Mouse (Mus musculus) adrenal gland, adult 2 months (tissue): ENCODE results near the gene Mt2. TPM values are rescaled to one million over a fixed set of nuclear protein-coding genes. Genes with fewer than 3 reads are reported as not detected.
"Not testable (repeated sequence)": the region's sequence is repeated elsewhere in the genome, so short reads cannot be mapped to it uniquely, and the experiment has no call there.

Experiments used
- DNase-seq: peaks from one replicate; pipeline ENCODE4 v3.0.0; 2021
- long read RNA-seq: library from polyadenylated mRNA; stranded (forward); transcript quantifications from one replicate; pipeline ENCODE4 v2.0.0, GENCODE M21; 2021
- polyA plus RNA-seq: library from polyadenylated mRNA; depleted of rRNA; stranded (reverse); fragments of >200 nt; gene quantifications from 2 replicates; pipeline ENCODE4 v1.2.3, GENCODE M21; 2012; rRNA removed
- total RNA-seq, 2 experiments: library from RNA; stranded (reverse); gene quantifications; 2 replicates each; pipeline ENCODE4 v1.2.3; 2021

The Mt2 gene
- 100 to 1,000 TPM; 158 to 202 TPM for total RNA-seq
- 19.3 and 19.6 TPM in 2 replicates for polyA plus RNA-seq
- long read RNA-seq, transcript Mt2-201 (3 exons, 511 nt) = major isoform, 20 of 26 reads
- long read RNA-seq, partial matches to known transcripts = 1 of 26 reads
- long read RNA-seq, other reads (novel, unspliced or antisense) = 5 of 26 reads

DNA sequence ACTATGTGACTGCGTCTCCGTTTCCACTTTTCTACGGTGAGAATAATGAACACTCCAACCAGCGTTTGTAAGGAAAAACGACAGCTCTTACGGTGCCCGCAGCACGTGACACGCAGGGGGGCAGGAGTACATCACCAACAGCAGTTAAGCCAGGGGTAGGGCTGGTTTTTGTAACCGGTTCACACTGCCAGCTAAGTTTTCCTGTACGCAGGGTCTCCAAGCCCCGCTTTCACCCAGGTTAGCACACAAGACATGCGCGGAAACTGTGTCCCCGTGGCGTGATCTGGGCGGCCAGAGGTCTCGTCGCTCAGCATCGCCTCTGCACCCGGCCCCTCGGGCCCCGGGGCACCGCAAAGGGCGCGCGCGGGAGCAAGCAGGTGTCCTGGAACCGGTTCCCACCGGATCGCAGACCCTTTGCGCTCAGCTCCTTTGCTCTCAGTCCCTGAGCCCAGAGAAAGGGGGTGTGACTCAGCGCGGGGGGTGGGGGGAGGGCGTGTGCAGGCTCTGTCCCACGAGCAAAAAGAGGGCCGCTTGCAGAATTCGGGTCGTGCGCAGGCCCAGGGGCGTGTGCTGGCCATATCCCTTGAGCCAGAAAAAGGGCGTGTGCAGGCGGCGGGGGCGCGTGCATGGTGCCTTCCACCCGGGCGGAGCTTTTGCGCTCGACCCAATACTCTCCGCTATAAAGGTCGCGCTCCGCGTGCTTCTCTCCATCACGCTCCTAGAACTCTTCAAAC, at the start of gene Mt2:
TSS of gene Mt2 (plus strand) at position 590 of the 734 bp plus-strand sequence.
- peak; percentile 92 for DNase-seq

DNA sequence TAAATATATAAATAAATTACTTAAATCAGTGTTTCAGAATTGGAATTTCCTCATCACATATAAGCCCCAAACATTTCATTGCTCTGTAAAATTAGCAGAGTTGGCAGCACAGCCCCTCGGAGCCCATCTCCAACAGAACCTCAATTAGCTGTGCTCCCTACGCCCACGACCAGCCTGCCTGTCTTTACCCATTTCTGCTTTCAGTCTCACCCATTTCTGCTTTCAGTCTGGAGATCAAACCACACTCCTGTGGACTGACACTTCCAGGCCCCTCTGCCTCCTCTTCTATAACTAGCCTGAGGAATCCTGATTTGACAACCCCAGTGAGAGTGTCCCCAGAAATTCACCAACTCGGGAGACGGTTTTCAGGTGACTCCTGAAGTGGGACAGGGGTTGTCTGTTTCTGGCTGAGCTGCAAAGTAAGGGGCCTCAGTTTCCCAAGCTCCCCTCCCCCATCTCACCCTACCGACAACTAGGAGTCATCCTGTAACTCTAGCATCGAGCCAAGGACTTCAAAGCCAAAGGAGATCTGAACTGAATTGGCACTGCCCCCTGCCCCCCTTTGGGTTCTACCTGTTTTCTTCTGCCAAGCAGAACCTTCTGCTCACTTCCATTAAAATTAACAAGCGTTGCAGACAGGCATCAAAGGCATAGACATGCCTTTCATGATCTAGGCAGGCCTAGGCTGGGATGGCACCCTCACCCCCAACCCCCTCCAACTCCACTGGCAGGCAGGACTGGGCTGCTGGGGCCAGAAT, 49.6 kb upstream of the Mt2 start:
- DNase-seq = no peak

DNA sequence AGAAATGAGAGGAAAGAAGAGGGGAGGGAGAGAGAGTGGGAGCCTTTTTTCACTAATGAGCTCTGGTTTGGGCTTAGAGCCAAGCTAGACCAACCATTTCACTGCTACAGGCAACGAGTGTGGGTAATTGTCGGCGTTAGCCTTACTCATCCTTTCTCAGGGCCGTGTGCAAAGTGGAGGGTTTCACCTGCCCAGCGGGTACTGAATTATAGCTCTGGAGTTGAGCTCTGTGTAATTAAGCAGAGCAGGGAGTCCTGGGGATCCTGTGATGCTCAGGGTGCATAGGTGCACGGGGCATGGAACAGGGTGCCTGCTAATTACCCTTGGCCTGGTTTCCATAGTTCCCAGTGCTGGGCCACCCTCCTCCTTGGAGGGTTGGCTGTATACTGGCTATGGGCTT, 44.8 kb upstream of the Mt2 start:
- DNase-seq = no peak

DNA sequence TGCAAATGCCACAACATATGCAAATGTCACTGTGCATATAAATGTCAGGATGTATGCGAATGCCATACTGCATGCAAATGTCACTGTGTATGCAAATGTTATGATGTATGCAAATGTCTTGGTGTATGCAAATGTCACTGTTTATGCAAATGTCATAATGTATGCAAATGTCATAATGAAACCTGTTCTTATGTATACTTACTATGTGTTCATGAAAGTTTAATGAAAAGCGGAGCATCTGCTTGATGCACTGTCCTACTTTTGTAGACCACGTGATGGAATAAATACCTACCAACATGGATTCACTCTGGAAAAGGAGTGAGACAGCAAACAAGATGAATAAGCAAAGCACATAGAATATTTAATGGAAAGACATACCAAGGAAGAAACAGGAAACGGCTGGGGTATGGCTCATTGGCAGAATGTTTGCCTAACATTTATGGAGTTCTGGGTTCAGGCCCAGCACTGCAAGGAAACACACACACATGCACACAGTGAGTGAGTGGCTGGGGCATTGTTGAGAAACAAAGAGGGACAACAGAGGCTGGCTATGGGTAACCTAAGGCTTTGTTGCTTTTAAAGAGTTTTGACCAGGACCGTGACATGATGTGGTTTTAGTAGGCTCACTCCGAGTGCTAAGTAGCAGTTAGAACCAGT, 43.2 kb upstream of the Mt2 start:
- no peak for DNase-seq

DNA sequence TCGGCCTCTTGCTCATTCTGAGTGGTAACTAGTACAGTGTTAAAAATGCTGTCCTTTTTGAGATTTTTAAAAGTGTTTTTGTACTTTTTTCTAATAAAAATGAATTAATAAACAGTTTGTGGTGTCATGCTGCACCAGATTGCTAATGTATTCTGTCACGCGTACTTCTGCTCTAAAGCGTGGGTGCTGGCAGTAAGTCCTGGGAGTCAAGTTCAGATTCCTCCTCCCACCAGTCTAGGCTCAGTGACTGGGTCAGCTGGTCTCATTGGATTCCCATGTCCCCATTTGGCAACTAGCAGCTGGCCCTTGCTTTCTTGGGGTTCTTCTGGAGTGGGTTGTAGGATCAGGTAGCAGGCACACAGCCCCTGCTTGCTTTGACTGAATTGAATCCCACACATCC, 42.3 kb upstream of the Mt2 start:
- no peak for DNase-seq

DNA sequence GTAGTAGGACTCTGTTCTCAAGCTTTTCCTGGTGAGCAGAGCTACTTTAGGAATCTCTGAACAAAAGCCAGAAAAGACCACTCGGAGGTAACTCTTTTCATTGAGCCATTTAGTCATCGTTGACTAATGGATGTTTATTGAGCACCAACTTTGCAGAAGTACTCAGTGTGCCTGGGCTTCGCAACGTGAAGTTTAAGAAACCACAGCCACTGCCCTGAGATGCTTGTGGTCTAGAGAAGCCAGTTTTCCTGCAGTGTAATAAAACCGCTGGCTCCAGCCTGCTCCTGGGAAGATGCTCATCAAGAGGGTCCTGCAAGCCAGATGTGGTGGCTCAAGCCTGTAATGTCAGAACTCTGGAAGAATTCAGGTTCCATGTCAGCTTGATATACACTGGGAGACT, 40.4 kb upstream of the Mt2 start:
- DNase-seq = no peak

DNA sequence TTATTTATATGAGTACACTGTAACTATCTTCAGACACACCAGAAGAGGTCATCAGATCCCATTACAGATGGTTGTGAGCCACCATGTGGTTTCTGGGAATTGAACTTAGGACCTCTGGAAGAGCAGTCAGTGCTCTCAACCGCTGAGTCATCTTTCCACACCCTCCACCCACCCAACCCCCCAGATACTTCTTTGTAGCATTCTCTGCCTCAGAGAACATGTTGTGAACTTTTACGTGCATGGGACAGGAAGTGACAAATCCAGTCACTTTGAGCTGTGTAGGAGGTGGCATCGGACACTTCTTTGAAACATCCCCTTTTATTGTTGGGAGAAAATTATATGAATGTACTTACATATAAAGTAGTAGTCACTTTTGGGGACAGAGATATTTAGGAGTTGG, 37.9 kb upstream of the Mt2 start:
- DNase-seq = not testable (repeated sequence)

DNA sequence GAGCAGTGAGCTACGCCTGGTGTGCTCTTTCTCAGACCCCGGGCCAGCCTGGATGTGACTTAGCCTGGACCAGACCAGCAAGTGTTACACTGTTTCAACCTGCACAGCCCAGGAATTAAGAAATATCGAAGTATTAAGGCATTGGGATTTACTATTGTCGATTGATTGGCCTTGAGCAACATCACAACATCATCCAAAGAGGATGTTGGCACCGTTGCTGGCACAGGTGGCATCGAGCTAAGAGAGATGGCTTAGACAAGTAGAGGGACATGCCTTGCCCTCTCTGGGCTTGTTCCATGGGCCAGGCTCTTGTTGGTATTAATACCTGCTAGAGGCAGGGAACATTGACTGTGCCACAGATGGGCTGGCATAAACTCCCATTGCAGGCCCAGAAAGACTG, 36.9 kb upstream of the Mt2 start:
- no peak for DNase-seq

DNA sequence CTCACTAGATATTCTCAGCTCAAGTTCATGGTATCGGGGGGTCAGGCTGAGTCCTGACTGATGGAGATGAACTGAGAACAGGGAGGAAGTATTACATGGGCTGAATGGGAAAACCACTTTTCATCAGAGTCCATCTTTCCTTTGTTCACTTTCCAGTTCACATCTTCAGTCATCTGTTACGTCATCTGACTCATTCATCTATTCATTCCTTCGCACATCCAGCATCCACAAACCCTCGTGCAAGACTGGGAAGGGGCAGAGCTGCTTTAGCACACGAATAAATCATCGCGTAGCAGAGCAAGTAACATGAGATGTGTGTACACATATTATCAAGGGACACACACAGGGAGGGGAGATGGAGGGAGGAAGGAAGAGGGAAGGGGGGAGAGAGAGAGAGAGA, 36.3 kb upstream of the Mt2 start:
- no peak for DNase-seq

DNA sequence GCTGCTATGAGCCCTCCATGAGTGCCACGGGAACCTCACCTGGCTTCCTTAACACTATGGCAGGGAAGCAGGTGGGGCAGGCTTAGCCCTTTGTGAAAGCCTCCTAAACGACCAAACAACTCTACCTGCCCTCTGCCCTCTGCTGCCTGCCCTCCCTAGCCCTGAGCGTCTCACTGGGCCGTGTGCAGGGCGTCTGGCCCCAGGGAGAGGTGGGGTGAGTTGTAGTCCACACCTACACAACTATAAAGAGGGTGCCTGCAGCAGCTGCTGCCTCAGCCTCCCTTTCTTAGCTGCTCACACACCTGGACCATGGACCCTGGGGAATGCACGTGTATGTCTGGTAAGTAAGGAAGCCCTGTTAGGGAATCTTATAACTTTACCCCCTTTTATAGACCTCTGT, 35.5 kb upstream of the Mt2 start, which contains the start of gene Mt4:
TSS of gene Mt4 (plus strand) at position 265 of the 400 bp plus-strand sequence.
- DNase-seq = no peak

DNA sequence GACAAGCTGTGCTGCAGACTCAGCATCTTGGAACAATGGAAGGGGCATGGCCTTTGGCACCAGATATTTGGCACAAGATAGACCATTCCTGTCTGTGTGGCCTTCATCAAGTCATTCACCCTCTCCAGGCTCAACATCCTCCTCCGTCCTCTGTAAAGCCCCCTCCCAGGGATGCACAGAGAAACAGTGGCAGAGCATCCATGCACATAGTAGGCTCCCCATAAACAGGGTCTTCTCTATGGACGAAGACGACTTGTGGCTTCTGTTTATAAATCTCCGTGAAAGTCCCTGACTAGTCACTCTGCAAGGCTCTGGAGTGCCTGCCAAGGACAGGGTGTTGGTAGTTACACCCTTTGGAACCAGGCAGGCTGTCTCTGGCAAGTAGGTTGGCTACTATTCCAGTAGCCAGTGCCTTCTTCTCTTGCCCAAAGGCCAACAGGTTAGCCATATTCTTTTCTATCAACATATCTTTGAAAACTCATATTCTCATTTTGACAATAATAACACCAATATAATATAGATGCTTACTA, 32.1 kb upstream of the Mt2 start:
- DNase-seq = peak; percentile 55

DNA sequence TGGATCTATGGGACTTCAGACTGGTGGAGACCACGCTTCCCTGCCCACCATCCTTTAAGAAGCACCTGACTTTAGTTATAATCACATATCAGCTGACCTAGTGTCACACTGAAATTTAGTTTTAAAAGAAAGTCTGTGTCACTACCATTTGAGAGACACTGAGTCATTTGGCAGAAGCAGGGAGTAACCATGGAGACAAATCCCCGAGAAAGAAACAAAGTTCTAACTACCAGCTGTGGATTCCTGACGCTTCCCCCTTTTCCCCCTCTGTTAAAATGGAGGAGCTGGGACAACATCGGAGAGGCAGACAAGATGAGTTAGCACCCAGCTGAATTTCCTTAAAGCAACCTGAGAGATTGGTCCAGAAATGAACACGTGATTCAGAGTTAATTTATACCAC, 24.2 kb upstream of the Mt2 start:
- no peak for DNase-seq

DNA sequence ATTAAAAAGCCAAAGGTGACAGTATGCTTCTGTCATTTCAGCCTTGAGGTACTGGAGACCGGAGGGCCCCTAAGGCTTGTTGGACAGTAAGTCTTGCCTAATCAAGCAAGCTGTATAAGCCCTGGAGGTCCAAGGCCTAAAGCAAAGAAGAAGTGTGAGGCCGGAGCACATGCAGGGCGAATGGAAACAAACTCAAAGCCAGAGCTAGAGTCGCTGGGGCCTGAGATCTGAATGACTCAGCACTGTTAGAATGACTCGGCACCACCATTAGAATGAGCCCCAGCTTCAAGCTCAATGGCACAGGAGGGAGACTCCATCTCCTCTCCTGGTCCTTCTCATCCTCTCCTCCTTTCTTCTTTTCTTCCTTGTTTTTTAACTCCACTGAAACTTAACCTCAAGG, 21.5 kb upstream of the Mt2 start:
- DNase-seq = no peak

DNA sequence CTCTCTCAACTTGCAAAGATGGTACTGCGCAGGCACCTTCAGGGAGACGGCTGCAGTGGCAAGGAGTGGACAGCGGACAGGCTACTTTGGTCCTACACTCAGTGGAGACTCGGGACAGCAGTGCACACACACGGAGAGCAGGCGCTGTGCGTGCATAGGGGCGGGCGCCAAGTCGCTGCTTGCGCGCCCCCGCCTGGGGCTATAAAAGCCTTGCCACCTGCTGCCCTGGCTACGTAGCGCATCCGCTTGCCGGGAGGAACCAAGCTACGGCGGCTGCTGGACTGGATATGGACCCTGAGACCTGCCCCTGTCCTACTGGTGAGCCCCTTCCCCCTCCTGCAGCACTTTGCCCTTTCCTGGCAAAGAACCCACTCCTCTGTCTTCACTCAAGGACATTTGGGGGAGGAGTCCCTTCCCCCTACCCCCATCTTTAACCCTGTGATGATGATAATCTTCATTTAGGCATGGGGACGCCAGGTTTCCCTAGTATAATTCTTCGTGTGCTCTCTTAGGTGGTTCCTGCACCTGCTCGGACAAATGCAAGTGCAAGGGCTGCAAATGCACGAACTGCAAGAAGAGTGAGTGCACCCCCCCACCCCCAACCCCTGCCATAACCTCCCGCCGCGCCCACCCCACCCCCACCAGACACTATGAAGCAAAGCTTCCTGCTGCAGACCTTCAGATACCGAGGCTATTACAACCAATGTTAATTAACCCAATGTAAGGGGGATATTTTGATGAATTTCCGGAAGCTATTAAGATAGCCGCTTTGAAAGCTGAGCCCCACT, 19.8 kb upstream of the Mt2 start, which contains the start of gene Mt3:
TSS of gene Mt3 (plus strand) at position 95 of the 788 bp plus-strand sequence.
- peak; percentile 54 for DNase-seq

DNA sequence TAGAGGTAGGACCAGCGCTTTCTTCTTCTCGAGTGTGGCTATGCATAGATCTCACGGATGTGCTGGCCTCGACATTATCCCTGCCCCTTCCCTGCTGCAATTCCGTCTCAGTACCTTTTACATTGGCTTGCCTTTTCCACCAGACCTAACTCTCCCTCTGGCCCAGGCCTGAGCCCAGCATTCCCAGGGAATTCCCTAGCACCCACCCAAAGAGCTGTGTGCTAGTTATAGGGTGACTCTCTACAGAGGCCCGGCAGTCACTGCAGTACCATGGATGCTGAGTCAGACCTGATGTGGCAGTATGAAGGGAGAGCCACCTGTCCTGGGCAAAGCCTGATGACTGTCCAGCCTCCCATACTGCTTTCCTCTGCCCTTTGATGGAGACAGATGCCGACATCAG, 19.0 kb upstream of the Mt2 start:
- no peak for DNase-seq

DNA sequence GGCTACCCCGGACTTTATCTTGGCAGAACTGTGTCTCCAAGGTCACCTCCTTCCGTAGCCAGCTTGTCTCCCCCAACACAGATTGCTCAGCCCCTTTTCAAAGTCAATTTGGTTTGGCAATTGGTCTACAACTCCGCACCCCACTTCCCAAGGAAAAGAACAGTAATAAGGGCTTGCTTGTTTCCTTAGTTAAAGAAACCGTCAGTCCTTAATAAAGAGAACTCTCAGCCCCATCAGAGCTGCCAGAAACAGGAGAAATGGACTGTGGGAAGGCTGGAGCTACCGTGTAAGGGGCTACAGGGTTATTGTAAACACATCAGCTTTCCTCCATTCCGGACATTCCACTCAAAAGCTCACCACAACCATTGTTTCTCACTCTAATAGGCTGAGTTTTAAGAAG, 17.9 kb upstream of the Mt2 start:
- no peak for DNase-seq

DNA sequence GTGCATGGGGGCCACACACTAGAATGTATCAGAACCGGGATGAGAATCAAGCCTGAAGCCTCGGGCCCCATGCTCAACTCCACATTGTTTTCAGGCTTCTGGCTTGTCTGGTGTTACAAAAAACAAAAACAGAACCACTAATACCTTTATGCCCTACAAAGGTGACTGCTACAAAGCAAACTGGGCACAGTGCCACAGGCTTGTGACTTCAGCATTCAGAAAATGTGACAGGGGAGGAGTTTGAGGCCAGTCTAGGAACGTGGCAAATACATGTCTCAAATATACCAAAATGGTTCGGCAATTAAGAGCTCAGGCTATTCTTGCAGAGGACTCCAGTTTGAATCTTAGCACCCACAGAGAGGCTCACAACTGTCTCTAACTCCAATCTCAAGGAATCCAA, 16.4 kb upstream of the Mt2 start:
- DNase-seq = no peak

DNA sequence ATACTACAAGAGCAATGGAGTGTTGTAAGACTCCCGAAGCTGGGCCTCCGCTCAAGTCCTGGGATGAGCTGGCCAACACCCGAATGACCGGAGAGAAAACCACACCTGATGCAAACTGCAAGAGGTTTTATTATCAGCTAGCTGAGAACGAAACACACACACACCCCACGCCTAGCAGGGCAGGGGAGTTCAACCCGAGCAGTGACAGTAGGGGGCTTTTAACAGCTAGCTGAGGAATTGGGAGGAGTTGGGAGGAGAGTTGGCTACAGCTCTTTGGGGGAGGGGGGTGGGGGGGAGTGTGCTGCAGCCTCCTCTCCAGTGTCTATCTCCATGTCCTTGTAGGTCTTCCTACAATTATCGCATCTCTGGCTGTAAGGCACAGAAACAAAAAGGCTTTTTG, 6.7 kb upstream of the Mt2 start:
- DNase-seq = not testable (repeated sequence)

DNA sequence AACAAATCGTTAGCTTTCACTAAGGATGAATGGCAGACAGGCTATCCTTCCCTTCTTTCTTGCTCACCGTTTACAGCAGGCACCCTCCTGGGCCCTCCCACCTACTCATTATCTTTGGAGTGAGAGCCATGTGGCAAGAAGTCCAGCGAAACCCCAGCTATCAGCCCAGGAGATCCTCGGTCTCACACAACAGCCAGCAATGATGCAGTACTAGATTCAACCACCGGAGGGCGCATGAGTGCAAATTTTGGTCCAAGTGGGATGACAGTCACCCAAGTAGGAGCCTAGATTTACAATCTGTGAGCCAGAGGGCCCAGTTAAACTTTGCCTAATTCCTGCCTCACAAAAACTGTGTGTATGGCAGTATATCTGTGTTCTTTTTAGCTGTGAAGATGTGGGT, 5.2 kb upstream of the Mt2 start:
- peak; percentile 89 for DNase-seq

DNA sequence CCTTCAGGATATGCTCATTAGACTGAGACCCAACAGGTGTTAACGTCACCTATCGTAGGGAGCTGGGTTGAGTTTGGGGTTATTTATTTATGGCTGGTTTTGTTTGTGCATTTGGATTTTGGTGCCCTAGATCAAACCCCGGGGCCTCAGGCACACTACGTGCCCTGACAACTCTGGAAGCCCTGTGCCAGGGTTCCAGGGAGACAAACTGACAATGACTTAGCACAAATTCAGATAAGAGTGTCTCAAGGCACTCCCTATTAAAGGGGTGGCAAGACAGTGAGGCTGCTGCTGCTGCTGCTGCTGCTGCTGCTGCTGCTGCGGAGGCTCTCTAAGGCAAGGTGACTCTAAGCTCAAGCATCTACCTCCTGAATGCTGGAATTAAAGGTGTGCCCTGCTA, 2.9 kb upstream of the Mt2 start:
- DNase-seq = no peak

DNA sequence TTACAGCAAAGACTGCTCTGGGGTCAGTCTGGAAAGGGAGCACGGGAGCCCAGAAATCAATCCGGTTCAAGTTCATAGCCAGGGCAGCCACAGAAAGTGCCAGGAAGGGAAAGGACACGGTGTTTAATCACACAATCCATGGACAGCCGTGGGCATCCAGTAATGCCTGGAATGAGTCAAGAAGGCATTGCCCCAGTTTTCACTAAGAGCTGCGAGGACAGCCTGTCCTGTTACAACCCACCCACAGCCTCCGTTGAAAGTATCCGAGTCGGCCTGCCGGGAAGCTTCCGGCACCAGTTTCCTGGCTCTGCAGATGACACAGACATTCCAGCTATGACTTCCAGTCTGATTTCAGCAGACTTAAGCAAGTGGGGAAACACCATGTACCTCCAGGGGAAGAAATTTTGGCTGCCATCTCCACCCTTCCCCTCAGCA, 1.1 kb upstream of the Mt2 start:
- peak; percentile 61 for DNase-seq
